Mouse (Mus musculus): ENCODE measurements around the gene Itfg2.

Gene Itfg2

DNA sequence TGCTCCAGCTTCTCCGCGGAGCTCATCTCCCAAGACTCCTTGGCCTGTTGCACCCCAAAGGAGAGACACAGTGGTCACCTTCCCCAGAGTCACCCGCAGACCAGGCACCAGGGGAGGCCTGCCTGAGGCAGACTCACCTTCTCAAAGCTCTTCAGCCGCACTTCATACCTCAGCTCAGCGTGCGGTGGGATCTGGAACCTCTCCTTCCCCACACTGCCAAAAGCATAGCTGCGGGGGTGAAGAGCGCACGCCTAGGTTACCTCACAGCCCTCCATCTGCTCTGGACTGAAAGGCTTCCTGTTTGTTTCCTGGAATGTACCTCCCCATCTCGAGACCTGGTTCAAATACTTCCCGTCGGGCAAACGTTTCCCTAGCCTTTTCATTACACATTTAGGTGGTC is 8.8 kb upstream of the Itfg2 start:
- no peak for DNase-seq (ENCODE audit: low read depth)

DNA sequence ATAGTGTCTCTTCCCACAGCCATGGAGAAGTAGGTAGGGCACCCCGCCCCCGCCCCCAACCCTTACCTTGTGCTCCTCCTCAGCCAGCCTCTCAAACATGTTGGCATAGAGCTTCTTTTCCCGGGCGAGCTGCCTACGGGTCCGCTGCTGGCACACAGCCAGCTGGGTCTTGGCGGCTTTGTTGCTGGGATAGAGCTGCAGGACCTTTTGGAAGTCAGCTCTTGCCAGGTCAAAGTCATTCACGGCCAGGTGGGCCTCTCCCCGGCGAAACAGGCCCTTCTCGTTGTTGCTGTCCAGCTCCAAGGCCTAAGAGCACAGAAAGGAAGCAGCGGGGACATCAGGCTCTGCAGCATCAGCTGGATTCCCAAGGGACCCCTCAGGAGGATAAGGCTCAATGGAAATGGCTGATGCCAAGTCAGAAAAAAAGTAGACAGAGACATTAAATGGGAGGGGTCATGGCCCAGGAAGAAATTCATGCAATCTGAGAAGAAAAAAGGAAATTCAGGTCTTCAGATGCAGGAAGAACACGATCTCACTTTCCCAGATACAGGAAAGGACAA is 7.7 kb upstream of the Itfg2 start:
- no peak for DNase-seq (ENCODE audit: low read depth)

DNA sequence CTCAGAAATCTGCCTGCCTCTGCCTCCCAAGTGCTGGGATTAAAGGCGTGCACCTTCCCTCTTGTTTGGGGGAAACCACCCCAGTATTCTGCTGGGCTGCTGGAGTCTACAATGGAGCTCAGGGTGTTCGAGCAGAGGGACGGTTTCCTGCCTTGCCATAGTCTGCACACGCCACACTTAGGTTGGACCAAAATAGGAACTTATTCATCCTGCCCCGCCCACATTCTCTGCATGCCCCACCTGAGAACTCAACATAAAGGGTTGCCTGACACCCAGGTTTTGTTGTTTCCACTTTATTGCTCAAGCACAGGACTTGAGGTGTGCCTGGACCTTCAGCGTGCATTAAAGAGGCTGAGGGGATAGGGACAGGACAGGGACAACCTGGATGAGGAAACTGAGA is 5.1 kb upstream of the Itfg2 start:
- no peak for DNase-seq (ENCODE audit: low read depth)

DNA sequence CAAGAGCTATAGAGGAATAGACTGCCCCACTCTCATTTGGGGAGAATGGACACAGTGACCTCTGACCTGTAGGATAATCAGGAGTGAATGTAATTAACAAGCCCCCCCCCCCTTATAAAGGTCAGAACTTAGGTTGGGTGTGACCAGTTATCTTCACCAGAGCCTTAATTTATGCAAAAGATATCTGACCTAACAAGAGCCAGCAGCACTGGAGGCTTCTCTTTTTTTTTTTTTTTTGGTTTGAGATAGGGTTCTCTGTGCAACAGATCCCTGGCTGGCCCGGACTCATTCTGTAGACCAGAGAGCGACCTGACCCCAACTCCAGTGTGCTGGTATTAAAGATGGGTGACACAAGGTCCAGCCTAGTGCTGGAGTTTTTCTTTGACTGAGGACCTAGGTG is 4.6 kb upstream of the Itfg2 start:
- DNase-seq (ENCODE audit: low read depth) = no peak

DNA sequence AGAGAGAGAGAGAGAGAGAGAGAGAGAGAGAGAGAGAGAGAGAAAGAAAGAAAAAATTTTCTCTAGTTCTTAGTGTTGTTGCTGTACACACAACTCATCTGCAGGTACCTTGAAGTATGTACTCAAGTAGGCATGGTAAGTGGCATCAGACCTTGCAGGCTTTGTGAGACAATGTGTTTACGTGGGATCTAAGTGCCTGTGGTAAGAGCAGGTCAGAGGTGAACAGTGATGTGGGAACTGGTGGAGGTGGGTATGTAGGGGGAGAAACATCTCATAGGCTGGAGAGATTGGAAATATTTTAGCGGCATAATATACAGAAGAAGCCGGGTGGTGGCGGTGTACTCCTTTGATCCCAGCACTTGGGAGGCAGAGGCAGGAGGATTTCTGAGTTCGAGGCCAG is 2.8 kb upstream of the Itfg2 start:
- no peak for DNase-seq (ENCODE audit: low read depth)

DNA sequence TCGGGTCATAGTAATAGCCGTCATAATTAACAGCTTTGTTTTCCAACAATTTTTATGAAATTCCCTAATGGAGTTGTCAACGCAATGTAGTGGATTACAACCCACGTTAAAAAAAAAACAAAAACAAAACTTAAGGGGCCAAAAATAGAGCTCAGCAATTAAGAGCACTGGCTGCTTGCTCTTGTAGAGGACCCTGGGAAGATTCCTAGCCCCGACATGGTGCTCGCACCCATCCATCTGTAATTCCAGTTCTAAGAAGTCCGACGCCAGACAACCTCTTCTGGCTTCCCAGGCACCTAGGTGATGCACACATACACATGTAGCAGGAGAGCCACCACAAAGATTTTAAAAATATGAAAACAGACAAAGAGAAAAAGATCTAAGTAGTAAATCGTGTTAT is 315 bp upstream of the Itfg2 start:
- no peak for DNase-seq (ENCODE audit: low read depth)

DNA sequence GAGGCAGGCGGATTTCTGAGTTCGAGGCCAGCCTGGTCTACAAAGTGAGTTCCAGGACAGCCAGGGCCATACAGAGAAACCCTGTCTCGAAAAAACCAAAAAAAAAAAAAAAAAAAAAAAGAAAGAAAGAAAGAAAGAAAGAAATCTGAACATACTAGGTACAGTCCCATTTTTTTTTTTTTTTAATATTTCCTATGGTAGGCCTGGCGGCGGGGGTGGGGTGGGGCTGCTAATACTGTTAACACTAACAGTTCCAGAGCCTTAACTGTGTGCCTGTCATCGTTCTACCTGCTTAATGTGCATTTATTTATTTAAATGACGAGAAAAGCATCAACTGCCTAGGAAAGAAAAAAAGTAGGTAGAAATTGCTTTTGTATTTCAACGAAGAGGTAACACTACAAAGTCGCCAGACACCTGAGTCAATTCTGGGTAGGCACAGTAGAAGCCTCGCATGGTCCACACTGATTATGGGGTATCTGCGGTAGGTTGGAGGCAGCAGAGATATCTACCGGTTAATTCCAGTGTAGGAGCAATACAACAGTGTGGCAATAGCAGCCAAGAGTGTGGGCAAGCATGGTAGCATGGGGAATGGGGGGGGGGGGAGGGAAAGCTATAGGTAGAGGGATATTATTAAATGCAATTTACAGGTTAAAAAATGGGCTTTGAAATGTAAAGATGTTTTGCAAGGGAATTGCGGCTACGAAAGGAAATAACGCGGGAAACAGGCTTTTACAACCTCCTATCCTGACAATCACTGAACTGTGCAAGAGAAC is 1.0 kb downstream of the Itfg2 start:
- DNase-seq (ENCODE audit: low read depth) = peak; percentile 13

DNA sequence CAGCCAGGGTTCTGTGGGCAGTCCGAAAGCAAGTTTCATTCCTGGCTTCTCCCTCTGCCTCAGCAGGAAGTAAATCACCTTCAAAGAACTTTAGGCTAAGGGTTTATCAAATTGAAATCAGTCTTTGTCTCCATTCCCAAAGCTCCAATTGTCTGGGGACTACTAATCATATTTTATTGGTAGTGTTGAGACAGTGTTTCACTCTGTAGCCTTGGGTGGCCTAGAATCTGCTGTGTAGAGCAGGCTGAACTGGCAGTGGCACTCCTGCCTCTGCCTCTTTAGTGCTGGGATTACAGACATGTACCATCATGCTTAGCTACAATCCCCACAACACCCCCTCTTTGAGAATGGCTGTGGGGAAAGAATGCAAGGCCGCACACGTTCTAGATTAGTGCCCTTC is 3.3 kb downstream of the Itfg2 start:
- DNase-seq (ENCODE audit: low read depth) = no peak

DNA sequence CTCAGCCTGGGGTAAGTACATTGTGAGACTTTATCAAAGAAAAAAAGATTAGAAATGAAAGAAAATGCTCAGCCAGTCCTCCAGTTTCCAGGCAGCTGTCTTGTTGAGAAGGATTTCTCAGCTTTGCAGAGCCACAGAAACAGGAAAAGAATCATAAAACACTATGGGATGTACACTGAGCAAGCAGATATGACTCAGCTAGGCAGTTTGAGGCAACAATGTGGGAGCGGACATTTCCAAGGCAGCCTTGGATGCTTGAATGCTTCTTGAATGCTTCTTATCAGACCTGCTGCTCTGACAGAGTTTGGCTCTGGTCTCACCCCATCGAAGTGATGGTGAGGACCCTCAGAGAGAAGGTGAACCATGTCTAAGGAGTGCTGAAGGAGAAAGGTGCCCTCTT is 3.7 kb downstream of the Itfg2 start:
- DNase-seq (ENCODE audit: low read depth) = no peak

DNA sequence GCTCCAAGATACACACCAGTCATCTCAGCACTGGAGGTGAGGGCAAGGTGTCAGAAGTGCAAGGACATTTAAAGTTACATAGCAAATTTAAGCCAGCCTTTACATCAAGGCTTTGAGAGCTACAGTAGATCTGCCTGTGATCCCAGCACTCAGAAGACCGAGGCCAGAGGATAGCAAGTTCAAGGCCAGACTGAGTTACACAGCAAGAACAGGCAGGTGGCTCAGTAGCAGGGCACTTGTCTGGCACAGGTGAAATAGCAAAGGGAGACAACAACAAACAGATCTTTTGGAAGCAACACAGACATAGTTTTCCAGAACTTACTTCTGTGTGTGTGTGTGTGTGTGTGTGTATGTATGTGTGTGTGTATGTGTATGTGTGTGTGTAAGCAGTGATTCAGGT is 6.7 kb downstream of the Itfg2 start:
- no peak for DNase-seq (ENCODE audit: low read depth)

DNA sequence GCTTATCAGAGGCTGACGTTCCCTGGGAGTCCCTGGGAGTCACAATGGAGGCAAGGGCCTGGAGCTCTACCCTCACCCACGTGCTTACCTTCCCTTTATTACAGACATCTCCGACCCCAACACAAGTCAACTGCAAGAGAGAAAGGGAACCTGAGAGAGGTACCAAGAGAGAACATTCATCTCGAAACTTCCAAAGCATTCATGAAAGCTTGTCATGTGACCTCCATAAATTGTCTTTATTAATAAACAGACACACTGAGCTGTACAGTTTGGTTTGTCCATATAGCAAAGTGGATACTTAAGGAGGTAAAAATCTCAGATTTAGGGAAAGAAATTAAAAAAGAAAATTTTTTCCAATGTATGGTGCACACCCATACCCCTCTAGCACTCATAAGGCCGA is 8.6 kb downstream of the Itfg2 start:
- DNase-seq (ENCODE audit: low read depth) = no peak

DNA sequence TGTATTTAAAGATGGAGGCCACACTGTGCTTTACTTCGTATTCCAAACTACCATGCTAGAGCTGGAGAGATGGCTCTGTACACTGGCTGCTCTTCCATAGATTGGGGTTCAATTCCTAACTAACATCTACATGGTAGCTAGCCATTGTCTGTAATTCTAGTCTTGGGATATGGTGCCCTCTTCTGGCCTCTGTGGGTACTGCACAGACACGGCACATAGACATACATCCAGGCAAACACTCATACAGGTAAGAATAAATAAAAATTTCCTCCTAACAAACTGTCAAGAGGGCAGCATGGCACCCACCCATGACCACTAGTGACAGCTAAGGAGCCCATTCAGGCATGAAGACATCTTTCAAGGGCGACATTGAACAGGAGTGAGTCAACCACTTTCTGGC is 13.6 kb downstream of the Itfg2 start:
- peak; percentile 59 for DNase-seq (ENCODE audit: low read depth)

DNA sequence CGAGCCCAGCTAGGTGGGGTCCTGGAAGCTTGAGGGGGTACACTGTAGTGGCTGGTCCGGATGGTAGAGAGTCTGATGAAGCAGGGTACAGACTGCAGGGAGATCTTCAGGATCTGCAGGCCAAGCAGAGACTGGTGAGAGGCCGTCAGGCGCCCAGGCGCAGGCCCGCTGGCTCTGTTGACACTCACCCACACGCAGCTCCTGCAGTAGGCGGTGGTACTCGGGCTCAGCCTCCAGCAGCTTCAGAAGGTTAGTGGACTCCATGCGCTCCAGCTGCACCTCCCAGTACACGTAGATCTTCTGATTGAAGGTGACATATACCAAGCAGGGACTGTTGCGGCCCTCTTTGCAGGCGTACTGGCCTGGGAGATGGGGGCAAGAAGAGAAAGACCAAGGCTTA is 14.4 kb downstream of the Itfg2 start:
- DNase-seq (ENCODE audit: low read depth) = no peak

DNA sequence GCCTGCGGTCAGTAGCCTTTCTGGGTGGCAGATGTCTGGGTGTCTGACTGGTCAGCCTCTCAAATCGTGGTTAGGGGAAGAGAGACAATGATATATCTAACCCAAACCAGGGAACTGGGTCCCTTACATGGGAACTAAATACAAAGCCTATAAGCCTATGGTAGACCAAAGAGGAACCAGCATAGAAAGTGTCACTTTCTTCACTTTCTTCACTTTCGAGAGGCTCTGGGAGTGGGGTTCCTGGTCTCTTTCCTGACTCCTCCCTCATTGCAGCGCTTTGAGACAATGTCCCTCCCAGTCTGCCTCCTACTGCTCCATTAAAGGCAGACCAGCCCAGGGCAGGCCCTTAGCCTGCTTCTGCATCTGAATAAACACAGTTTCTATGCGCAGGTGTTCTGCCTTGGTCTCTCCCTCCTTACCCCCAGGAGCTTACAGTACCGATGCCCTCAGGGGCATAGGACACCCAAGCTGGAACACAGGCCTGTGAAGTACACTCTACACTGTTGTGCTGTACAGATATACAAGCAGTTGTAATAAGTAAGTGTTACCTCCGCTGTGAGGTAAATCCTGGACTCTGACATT is 16.1 kb downstream of the Itfg2 start:
- no peak for DNase-seq (ENCODE audit: low read depth)

DNA sequence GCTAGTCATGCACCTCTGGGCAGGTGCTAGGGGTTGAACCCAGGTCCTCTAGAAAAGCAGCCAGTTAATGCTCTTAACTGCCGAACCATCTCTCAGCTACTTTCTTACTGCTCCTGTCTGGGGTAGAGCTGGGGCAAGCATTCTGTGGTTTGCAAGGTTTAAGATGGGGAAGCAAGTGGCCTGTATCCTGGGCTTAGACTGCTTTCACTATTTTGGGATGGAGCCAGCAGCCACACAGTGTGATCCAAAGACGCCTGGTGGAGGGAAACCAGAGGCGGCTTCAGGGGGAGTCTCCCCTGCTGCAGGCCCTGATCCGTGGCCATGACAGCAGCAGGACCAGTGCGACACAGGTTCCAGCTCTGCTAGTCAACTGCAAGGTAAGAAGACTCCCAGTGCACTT is 20.0 kb downstream of the Itfg2 start:
- DNase-seq (ENCODE audit: low read depth) = no peak

DNA sequence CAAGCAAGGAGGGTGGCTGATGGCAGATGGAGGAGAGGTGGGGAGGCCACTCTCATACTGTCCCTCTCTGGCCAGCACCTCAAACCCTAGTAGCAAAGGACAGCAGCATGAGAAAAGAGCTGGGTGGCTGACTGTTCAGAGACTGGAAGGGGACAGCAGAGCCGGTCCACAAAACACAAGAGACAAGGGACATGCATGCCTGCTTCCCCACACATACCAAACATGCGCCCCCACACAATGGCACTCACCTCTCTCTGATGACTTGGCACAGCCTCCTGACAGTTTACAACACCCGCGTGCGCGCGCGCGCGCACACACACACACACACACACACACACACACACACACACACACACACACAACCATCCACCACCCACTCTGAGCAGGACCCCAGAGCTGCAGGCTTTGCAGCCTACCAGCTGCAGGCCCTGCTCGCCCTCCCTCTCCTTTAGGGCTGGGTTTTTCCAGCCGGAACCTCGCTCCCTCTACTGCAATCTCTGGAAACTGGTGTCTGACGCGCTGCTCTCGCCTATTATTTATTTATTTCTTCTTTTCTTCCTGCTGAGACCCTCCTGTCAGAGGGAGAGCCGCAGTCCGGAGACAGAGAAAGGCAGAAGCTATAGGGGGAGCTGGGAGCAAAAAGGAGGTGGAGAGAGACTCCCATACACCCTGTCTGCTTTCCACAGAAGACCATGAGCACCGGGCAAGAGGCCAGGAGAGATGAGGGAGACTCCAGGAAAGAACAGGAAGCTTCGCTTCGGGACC is 25.1 kb downstream of the Itfg2 start:
- no peak for DNase-seq (ENCODE audit: low read depth)

DNA sequence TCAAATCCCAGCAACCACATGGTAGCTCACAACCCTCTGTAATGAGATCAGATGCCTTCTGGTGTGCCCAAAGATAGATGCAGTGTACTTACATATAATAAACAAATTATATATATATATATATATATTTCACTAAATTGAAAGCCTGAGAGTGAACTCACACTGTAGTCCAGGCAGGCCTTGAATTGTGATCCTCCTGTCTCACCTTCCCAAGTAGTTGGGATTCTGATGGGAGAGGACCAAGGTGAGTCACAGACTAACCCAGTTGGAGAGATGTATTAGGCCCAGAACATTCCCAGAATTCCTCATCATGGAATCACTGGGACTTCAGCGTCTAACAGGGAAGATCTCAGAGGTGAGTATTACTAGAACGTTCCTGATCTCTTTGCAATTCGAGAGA is 25.7 kb downstream of the Itfg2 start, which contains the start of gene Nrip2:
TSS of gene Nrip2 (plus strand) at position 301 of the 400 bp plus-strand sequence.
- DNase-seq (ENCODE audit: low read depth) = no peak

DNA sequence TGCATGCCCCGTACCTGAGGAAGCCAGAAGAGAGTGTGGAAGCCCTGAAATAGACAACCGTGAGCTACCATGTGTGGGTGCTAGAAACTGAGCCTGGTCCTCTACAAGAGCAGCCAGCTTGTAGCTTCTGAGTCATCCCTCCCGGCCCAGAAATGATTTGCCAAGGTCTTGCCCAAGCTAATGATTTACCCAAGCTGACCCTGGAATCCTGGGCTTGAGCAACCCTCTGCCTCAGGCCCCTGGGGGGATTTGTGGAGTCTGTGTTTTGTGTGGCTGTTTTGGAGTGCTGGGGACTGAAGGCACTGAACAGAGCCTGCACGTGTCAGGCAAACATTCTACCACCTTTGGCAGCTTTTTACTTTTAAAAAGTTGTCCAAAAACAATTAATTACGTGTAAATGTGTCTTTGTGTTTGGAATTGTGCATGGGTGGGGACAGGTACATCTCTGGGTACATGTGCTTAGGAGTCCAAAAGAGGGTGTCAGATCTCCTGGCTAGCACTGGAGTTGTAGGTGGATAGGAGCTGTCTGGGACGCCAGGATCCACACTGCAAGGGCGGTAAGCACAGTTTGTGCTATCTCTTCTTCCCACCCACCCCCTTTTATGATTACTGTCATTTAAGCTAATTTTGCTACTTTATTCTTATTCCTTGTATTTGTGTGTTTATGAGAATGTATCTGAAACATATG is 27.0 kb downstream of the Itfg2 start:
- DNase-seq (ENCODE audit: low read depth) = no peak

DNA sequence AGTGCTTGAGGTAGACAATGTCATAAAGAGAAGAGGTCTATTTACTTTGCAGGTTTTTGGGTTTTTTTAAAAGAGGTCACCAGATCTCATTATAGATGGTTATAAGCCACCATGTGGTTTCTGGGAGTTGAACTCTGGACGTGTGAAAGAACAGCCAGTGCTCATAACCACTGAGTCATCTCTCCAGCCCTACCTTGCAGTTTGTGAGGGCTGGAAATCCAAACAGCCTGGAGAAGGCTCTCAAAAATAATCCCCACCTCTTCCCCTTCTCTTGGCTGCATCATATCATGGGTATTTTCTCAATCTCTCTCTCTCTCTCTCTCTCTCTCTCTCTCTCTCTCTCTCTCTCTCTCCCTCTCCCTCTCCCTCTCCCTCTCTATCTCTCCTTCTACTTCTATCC is 34.0 kb downstream of the Itfg2 start:
- no peak for DNase-seq (ENCODE audit: low read depth)

DNA sequence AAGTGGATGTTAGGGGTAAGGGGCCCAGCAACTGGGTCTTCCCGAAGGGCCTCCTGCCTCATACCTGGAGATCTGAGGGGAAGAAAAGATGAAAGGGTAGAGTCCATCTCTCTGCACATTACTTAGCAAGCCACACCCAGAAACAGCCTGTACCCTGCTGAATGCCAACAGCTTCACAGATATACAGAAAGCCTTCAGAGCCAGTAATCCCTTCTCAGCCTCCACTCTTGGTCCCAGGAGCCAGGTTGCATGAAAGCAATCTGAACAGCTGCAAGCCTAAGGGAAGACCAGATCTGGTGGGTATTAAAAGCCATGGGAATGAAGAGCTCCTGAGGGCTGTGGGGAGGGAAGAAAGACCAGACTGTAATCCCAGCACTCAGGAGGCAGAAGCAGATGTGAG is 35.5 kb downstream of the Itfg2 start:
- no peak for DNase-seq (ENCODE audit: low read depth)

DNA sequence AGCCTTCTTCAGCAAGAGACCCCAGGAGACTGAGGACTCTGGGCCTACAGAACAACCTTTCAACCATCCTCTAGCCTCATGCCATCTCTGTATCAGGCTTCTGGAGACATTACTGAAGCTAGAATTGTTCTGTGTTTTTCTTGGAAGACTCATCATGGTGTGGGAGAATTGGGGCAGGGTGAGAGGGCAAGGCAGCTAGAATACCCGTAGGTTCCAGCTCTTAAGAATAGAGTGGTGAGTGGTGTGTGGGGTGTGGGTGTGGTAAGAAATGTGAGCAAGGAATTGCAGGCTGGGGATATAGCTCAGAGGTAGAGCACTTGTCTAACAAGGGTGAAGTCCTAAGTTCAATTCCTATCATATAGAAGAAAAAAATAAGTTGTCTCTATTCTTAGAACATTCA is 39.7 kb downstream of the Itfg2 start:
- no peak for DNase-seq (ENCODE audit: low read depth)

DNA sequence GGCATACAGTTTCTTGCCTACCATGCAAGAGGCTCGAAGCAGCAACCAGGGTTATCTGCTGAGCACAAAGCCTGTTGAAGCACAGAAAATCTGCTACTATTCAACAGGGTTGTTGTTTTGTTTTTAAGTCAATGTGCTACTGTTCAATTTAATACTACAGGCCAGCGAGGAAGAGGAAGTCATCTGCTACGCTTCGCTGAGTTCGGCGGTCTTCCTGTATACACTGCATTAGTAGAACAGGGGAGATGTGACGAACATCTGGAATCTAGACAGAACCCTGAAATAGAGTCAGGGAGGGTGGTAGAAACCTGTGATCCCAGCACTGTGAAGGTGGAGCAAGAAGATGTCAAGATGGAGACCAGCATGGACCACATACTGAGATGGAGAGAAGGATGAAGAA is 41.0 kb downstream of the Itfg2 start:
- no peak for DNase-seq (ENCODE audit: low read depth)

All from c-Kit-positive CD71-negative TER-119-negative erythroid progenitor cells, embryonic 14.5 days (primary cell).